Mouse (Mus musculus): ENCODE results near the gene Gle1. TPM values are rescaled to one million over a fixed set of nuclear protein-coding genes. Genes with fewer than 3 reads are reported as not detected.
"Not testable (repeated sequence)": the region's sequence is repeated elsewhere in the genome, so short reads cannot be mapped to it uniquely, and the experiment has no call there.

Gle1 gene
- 13.1 and 20.3 TPM in 2 replicates for polyA plus RNA-seq (2012; ENCODE audit: insufficient read depth, insufficient read length, missing spikeins)

DNA sequence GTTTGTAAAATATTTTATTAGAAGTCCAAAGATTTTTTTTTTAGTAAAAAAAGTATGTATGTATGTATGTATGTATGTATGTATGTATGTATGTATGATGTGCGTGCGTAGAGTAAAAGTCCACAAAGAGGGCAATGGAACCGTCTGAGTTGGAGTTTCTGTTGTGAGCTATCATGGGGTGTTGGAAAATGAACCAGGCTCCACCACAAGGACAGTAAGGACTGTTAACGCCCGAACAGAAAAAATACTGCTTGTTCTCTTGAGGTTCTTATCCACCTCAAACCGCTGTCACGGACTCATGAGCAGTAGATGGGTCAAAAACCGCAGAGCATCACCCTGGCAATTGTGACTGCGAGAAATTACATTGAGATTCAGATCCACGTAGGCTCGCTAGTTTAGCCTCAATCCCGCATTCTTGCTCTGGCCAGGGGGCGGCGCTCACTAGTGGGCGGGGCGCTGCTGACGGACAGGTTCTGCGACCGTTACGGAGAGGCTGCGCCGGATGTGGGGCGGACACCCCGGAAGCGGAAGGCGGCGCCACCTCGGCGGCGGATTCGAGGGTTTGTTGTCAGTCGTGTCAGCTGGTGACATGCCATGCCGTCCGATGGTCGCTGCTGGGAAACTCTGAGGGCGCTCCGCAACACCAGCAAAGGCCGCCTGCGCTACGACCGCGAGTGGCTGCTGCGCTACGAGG, at the start of gene Gle1:
Gene Gle1 (plus strand): TSS at position 521 of the 694 bp plus-strand sequence.
- Histone ChIP-seq H3K27ac (replicated peaks; ENCODE audit: low read depth, low read length) (peak within 1 kb of the TSS; percentile 63), H3K4me1 (ENCODE audit: control insufficient read depth, insufficient read depth, insufficient read length, low read length) (peaks cover 6% of the 10 kb centered on the region; the same call in 1 of the 2 replicates), H3K4me3 (ENCODE audit: insufficient read depth, low read depth, low read length) (peak within 1 kb of the TSS; percentile 84)

DNA sequence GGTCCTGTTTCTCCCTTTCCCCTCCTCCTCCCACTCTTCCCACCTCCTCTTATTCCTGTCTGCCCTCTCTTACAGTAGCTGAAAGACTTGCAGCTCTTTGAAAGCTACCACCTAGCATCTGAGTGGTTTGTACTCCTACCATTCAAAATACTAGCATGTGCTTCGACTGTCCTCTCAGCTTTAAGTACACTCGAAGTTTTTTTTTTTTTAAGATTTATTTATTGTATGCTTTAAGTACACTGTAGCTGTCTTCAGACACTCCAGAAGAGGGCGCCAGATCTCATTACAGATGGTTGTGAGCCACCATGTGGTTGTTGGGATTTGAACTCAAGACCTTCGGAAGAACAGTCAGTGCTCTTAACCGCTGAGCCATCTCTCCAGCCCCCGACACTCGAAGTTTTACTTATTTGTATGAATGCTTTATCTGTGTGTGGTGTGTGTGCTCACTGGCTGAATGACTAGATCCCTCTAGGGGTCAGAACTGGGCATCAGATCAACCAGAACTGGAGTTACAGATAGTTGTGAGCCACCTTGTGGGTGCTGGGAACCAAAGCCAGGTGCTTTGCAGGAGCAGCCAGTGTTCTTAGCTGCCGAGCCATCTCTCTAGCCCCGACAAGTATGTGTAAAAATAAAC, 48.5 kb upstream of the Gle1 start:
- H3K27ac ChIP-seq (replicated peaks; ENCODE audit: low read depth, low read length); H3K4me3 ChIP-seq (ENCODE audit: insufficient read depth, low read depth, low read length); H3K4me1 ChIP-seq (ENCODE audit: control insufficient read depth, insufficient read depth, insufficient read length, low read length): not testable (repeated sequence)

- H3K4me3 ChIP-seq (ENCODE audit: insufficient read depth, low read depth, low read length), result peak within 1 kb of the TSS; percentile 84
- peak within 1 kb of the TSS; percentile 25; the same call in 1 of the 2 replicates for H3K27ac ChIP-seq (replicated peaks; ENCODE audit: low read depth, low read length)
- peaks cover 4% of the 10 kb centered on the region; the same call in 1 of the 2 replicates for H3K4me1 ChIP-seq (ENCODE audit: control insufficient read depth, insufficient read depth, insufficient read length, low read length)
Observed at GRCm38 (mm10) chr2:29889066-29889944, 45.9 kb upstream of the Gle1 start, which contains the start of gene Odf2. TSS of gene Odf2 (plus strand) at chr2:29889221.

- Histone ChIP-seq H3K4me1 (ENCODE audit: control insufficient read depth, insufficient read depth, insufficient read length, low read length) (peaks cover 4% of the 10 kb centered on the region; the same call in 1 of the 2 replicates), H3K27ac (replicated peaks; ENCODE audit: low read depth, low read length) (peak overlapping the region; percentile 25; the same call in 1 of the 2 replicates), H3K4me3 (ENCODE audit: insufficient read depth, low read depth, low read length) (peak overlapping the region; percentile 84)
Observed at GRCm38 (mm10) chr2:29889991-29890833, 45.0 kb upstream of the Gle1 start.

DNA sequence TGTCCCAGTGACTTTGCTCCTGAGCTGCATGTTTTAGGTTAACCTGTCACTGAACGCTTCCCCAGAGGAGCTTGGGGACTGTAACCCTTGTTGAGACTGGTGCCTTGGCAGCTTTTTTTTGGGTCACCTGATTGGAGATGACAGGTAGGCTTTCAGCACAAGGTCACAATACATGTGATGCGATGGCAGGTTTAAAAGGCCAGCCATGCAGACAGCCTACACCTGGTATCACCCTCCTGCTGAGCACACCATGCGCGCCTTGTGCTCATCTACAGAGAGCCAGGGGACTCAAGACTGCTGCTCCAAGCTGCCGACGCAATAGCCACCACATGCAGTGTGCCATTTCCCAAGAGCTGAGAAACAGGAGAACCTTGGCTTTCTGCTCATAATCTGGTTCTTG, 43.5 kb upstream of the Gle1 start:
- no peak overlapping the region for H3K4me3 ChIP-seq (ENCODE audit: insufficient read depth, low read depth, low read length)
- H3K4me1 ChIP-seq (ENCODE audit: control insufficient read depth, insufficient read depth, insufficient read length, low read length), result peaks cover 4% of the 10 kb centered on the region; the same call in 1 of the 2 replicates
- no peak overlapping the region for H3K27ac ChIP-seq (replicated peaks; ENCODE audit: low read depth, low read length)

DNA sequence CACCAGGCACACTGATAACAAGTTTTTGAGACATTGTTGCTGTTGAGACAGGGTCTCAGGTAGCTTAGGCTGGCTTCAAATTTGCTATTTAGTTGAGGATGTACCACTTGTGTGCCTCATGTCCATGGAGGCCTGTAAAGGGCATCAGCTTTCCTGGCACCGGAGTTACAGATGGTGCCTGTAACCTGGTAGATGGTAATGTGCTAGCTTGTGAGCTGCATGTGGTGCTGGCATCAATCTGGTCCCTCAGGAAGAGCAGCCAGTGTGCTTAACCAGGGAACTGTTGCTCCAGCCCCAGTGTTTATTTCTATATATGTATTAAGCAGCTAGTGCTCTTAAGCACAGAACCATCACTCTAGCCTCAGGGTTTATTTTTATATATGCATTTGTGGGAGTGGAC, 39.2 kb upstream of the Gle1 start:
- Histone ChIP-seq H3K4me3 (ENCODE audit: insufficient read depth, low read depth, low read length) (no peak overlapping the region), H3K4me1 (ENCODE audit: control insufficient read depth, insufficient read depth, insufficient read length, low read length) (no peaks in the 10 kb centered on the region; the same call in 1 of the 2 replicates), H3K27ac (replicated peaks; ENCODE audit: low read depth, low read length) (no peak overlapping the region)

- H3K27ac ChIP-seq (replicated peaks; ENCODE audit: low read depth, low read length), result no peak overlapping the region
Observed at GRCm38 (mm10) chr2:29897366-29897765, 37.9 kb upstream of the Gle1 start.

DNA sequence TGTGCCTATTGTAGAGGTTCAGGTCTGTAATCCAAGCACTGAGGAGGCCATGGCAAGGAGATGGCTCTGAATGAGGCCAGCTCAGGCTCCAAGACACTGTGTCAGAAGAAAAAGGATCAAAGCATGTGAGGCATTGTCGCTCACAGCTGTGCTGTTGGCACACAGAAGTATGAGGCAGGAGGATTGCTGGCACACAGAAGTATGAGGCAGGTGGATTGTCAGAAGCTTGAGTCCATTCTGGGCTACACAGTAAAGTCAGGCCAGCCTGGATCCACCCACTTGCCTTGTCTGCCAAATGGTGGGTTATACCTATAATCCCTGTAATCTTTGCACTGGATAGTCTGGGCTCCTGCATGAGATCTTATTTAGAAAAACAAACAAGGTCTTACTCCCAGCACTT, 37.1 kb upstream of the Gle1 start:
- Histone ChIP-seq H3K4me1 (ENCODE audit: control insufficient read depth, insufficient read depth, insufficient read length, low read length) (no peaks in the 10 kb centered on the region), H3K4me3 (ENCODE audit: insufficient read depth, low read depth, low read length) (no peak overlapping the region), H3K27ac (replicated peaks; ENCODE audit: low read depth, low read length) (no peak overlapping the region)

More at GRCm38 (mm10) chr2:29897366-29897765, 37.9 kb upstream of the Gle1 start:
- Histone ChIP-seq H3K4me1 (ENCODE audit: control insufficient read depth, insufficient read depth, insufficient read length, low read length) (no peaks in the 10 kb centered on the region), H3K4me3 (ENCODE audit: insufficient read depth, low read depth, low read length) (no peak overlapping the region)

GRCm38 (mm10) chr2:29902194-29902593, 33.0 kb upstream of the Gle1 start:
- no peak overlapping the region for H3K4me3 ChIP-seq (ENCODE audit: insufficient read depth, low read depth, low read length)
- H3K4me1 ChIP-seq (ENCODE audit: control insufficient read depth, insufficient read depth, insufficient read length, low read length), result no peaks in the 10 kb centered on the region
- H3K27ac ChIP-seq (replicated peaks; ENCODE audit: low read depth, low read length), result no peak overlapping the region

- not testable (repeated sequence) for H3K27ac ChIP-seq (replicated peaks; ENCODE audit: low read depth, low read length); H3K4me3 ChIP-seq (ENCODE audit: insufficient read depth, low read depth, low read length); H3K4me1 ChIP-seq (ENCODE audit: control insufficient read depth, insufficient read depth, insufficient read length, low read length)
Observed at GRCm38 (mm10) chr2:29908171-29908570, 27.1 kb upstream of the Gle1 start.

GRCm38 (mm10) chr2:29910042-29910441, 25.2 kb upstream of the Gle1 start:
- no peak overlapping the region for H3K4me3 ChIP-seq (ENCODE audit: insufficient read depth, low read depth, low read length)
- no peaks in the 10 kb centered on the region for H3K4me1 ChIP-seq (ENCODE audit: control insufficient read depth, insufficient read depth, insufficient read length, low read length)
- H3K27ac ChIP-seq (replicated peaks; ENCODE audit: low read depth, low read length), result no peak overlapping the region

- Histone ChIP-seq H3K4me1 (ENCODE audit: control insufficient read depth, insufficient read depth, insufficient read length, low read length) (no peaks in the 10 kb centered on the region), H3K27ac (replicated peaks; ENCODE audit: low read depth, low read length) (no peak overlapping the region), H3K4me3 (ENCODE audit: insufficient read depth, low read depth, low read length) (no peak overlapping the region)
Observed at GRCm38 (mm10) chr2:29917621-29918020, 17.6 kb upstream of the Gle1 start.

DNA sequence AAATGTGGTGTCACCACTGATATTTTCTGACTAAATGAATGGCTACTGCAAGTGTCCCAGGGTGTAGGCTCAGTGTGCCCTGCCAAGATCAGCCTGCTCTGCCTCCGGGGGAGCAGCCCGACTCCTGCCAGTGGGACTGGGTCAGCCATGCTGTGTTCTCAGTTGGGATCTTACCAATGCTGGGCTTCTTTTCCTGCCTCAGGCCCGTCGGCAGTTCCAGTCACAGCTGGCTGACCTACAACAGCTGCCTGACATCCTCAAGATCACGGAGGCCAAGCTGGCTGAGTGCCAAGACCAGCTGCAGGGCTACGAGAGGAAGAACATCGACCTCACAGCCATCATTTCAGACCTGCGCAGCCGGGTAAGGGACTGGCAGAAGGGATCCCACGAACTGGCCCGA, 13.2 kb upstream of the Gle1 start:
- no peak overlapping the region for H3K27ac ChIP-seq (replicated peaks; ENCODE audit: low read depth, low read length)
- H3K4me3 ChIP-seq (ENCODE audit: insufficient read depth, low read depth, low read length), result no peak overlapping the region
- no peaks in the 10 kb centered on the region for H3K4me1 ChIP-seq (ENCODE audit: control insufficient read depth, insufficient read depth, insufficient read length, low read length)

GRCm38 (mm10) chr2:29926542-29926941, 8.7 kb upstream of the Gle1 start:
- H3K4me1 ChIP-seq (ENCODE audit: control insufficient read depth, insufficient read depth, insufficient read length, low read length), result no peaks in the 10 kb centered on the region
- no peak overlapping the region for H3K27ac ChIP-seq (replicated peaks; ENCODE audit: low read depth, low read length)
- H3K4me3 ChIP-seq (ENCODE audit: insufficient read depth, low read depth, low read length), result no peak overlapping the region

Data from brown adipose tissue, adult 24 weeks (tissue).